Mouse (Mus musculus): ENCODE measurements around the gene Kalrn. TPM values are rescaled to one million over a fixed set of nuclear protein-coding genes. Genes with fewer than 3 reads are reported as not detected.
"Not testable (repeated sequence)": the region's sequence is repeated elsewhere in the genome, so short reads cannot be mapped to it uniquely, and the experiment has no call there.

Gene Kalrn
- polyA plus RNA-seq, 1 experiment from 2014 or later, result 44.6 TPM

- Histone ChIP-seq H3K4me1 (ENCODE audit: control insufficient read depth, insufficient read depth, low read length) (0 out of 2 replicates have a peak, but pooled peaks cover 4% of the 10 kb centered on the region), H3K36me3 (ENCODE audit: control insufficient read depth, insufficient read depth, low read length) (peaks cover 37% of the 10 kb centered on the region), H3K4me3 (replicated peaks; ENCODE audit: low read depth, low read length) (no peak overlapping the region), H3K4me2 (ENCODE audit: low read length) (no peak overlapping the region), H3K27ac (replicated peaks; ENCODE audit: low read depth, low read length) (0 out of 2 replicates have a peak overlapping the region, but pooled peaks have one; percentile 9), H3K9me3 (ENCODE audit: control insufficient read depth, low read length) (no peaks in the 10 kb centered on the region), H3K27me3 (ENCODE audit: control insufficient read depth, insufficient read depth, low read length) (no peaks in the 10 kb centered on the region), H3K9ac (replicated peaks; ENCODE audit: low read length) (no peak overlapping the region)
- 85% methylated on average over 1 of the region's 1 CpGs for WGBS
- ATAC-seq (ENCODE audit: low FRiP score, low TSS enrichment), result no peak
- DNase-seq, result peak; percentile 35
Measured at GRCm38 (mm10) chr16:34311577-34311976, 261.8 kb downstream of the Kalrn start.

- peaks cover 48% of the 10 kb centered on the region for H3K36me3 ChIP-seq (ENCODE audit: control insufficient read depth, insufficient read depth, low read length)
- no peaks in the 10 kb centered on the region for H3K4me1 ChIP-seq (ENCODE audit: control insufficient read depth, insufficient read depth, low read length)
- DNase-seq (no peak), ATAC-seq (ENCODE audit: low FRiP score, low TSS enrichment) (no peak)
- no peak overlapping the region for H3K9ac ChIP-seq (replicated peaks; ENCODE audit: low read length)
- 91% methylated on average over 8 of the region's 8 CpGs for WGBS
- no peak overlapping the region for H3K27ac ChIP-seq (replicated peaks; ENCODE audit: low read depth, low read length)
- no peak overlapping the region for H3K4me3 ChIP-seq (replicated peaks; ENCODE audit: low read depth, low read length)
- no peaks in the 10 kb centered on the region for H3K27me3 ChIP-seq (ENCODE audit: control insufficient read depth, insufficient read depth, low read length)
- H3K9me3 ChIP-seq (ENCODE audit: control insufficient read depth, low read length), result no peaks in the 10 kb centered on the region
- H3K4me2 ChIP-seq (ENCODE audit: low read length), result no peak overlapping the region
Measured at GRCm38 (mm10) chr16:34310363-34310762, 263.0 kb downstream of the Kalrn start.

GRCm38 (mm10) chr16:34308324-34308723 lies 265.0 kb downstream of the Kalrn start:
- H3K9me3 ChIP-seq (ENCODE audit: control insufficient read depth, low read length), result no peaks in the 10 kb centered on the region
- no peaks in the 10 kb centered on the region for H3K27me3 ChIP-seq (ENCODE audit: control insufficient read depth, insufficient read depth, low read length)
- H3K4me3 ChIP-seq (replicated peaks; ENCODE audit: low read depth, low read length), result no peak overlapping the region
- H3K4me2 ChIP-seq (ENCODE audit: low read length), result no peak overlapping the region
- no peak overlapping the region for H3K27ac ChIP-seq (replicated peaks; ENCODE audit: low read depth, low read length)
- no peak overlapping the region for H3K9ac ChIP-seq (replicated peaks; ENCODE audit: low read length)
- ATAC-seq (ENCODE audit: low FRiP score, low TSS enrichment), result no peak
- peaks cover 57% of the 10 kb centered on the region for H3K36me3 ChIP-seq (ENCODE audit: control insufficient read depth, insufficient read depth, low read length)
- H3K4me1 ChIP-seq (ENCODE audit: control insufficient read depth, insufficient read depth, low read length), result no peaks in the 10 kb centered on the region
- DNase-seq, result no peak
- 87% methylated on average over 1 of the region's 1 CpGs for WGBS

- H3K4me3 ChIP-seq (replicated peaks; ENCODE audit: low read depth, low read length), result no peak overlapping the region
- no peak for ATAC-seq (ENCODE audit: low FRiP score, low TSS enrichment)
- H3K4me1 ChIP-seq (ENCODE audit: control insufficient read depth, insufficient read depth, low read length), result no peaks in the 10 kb centered on the region
- WGBS, result 92% methylated on average over 9 of the region's 9 CpGs
- H3K27me3 ChIP-seq (ENCODE audit: control insufficient read depth, insufficient read depth, low read length), result no peaks in the 10 kb centered on the region
- no peak for DNase-seq
- H3K4me2 ChIP-seq (ENCODE audit: low read length), result no peak overlapping the region
- no peak overlapping the region for H3K9ac ChIP-seq (replicated peaks; ENCODE audit: low read length)
- peaks cover 57% of the 10 kb centered on the region for H3K36me3 ChIP-seq (ENCODE audit: control insufficient read depth, insufficient read depth, low read length)
- H3K9me3 ChIP-seq (ENCODE audit: control insufficient read depth, low read length), result no peaks in the 10 kb centered on the region
- no peak overlapping the region for H3K27ac ChIP-seq (replicated peaks; ENCODE audit: low read depth, low read length)
Measured at GRCm38 (mm10) chr16:34307458-34307857, 265.9 kb downstream of the Kalrn start.

DNA sequence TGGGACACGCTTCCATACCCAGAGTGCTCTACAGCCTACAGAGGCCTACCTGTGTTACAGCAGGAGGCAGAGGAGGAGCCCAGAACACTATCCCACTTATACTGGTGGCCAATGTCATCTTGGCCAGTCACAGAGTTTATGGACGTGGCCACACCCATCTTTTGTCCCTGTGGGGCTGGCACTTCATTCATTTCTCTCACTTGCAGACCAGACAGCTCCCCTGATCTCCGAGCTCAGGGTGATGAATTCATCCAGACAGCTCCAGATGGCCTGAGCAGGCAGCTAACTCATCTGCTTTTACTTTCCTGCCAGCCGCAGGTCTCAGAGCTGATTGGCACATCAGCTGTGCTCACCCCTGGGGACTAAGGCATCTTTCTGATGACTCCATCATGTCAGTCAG lies 267.7 kb downstream of the Kalrn start:
- H3K4me2 ChIP-seq (ENCODE audit: low read length), result no peak overlapping the region
- no peaks in the 10 kb centered on the region for H3K27me3 ChIP-seq (ENCODE audit: control insufficient read depth, insufficient read depth, low read length)
- H3K4me3 ChIP-seq (replicated peaks; ENCODE audit: low read depth, low read length), result no peak overlapping the region
- no peak overlapping the region for H3K27ac ChIP-seq (replicated peaks; ENCODE audit: low read depth, low read length)
- ATAC-seq (ENCODE audit: low FRiP score, low TSS enrichment), result no peak
- peak; percentile 23 for DNase-seq
- H3K36me3 ChIP-seq (ENCODE audit: control insufficient read depth, insufficient read depth, low read length), result peaks cover 48% of the 10 kb centered on the region
- no peak overlapping the region for H3K9ac ChIP-seq (replicated peaks; ENCODE audit: low read length)
- H3K4me1 ChIP-seq (ENCODE audit: control insufficient read depth, insufficient read depth, low read length), result no peaks in the 10 kb centered on the region
- 56% methylated on average over 4 of the region's 4 CpGs for whole genome bisulfite sequencing
- no peaks in the 10 kb centered on the region for H3K9me3 ChIP-seq (ENCODE audit: control insufficient read depth, low read length)

GRCm38 (mm10) chr16:34303818-34304217 lies 269.5 kb downstream of the Kalrn start:
- peaks cover 36% of the 10 kb centered on the region for H3K36me3 ChIP-seq (ENCODE audit: control insufficient read depth, insufficient read depth, low read length)

DNA sequence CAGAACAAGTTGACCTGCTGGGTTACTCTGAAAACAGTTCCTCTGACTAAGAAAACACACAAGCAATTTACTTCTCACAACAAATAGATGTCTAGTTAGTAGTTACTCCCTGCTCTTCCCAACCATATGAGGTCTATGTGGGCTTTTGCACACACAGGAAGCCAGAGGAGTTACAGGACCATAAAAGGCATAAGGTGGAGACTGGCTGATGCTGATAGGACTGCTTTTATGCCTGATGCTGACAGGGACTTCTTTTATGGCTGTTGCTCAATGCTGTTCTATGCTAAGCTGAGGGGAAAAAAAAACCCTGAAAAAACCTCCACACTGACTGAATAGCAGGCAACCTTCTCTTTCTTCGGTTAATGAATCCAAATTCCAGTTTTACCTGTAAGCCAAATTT lies 270.8 kb downstream of the Kalrn start:
- H3K9ac ChIP-seq (replicated peaks; ENCODE audit: low read length), result no peak overlapping the region
- no peaks in the 10 kb centered on the region for H3K27me3 ChIP-seq (ENCODE audit: control insufficient read depth, insufficient read depth, low read length)
- no peak for ATAC-seq (ENCODE audit: low FRiP score, low TSS enrichment)
- no peak overlapping the region for H3K4me2 ChIP-seq (ENCODE audit: low read length)
- no peak overlapping the region for H3K4me3 ChIP-seq (replicated peaks; ENCODE audit: low read depth, low read length)
- DNase-seq, result no peak
- H3K4me1 ChIP-seq (ENCODE audit: control insufficient read depth, insufficient read depth, low read length), result no peaks in the 10 kb centered on the region
- 97% methylated on average over 1 of the region's 1 CpGs for WGBS
- no peaks in the 10 kb centered on the region for H3K9me3 ChIP-seq (ENCODE audit: control insufficient read depth, low read length)
- no peak overlapping the region for H3K27ac ChIP-seq (replicated peaks; ENCODE audit: low read depth, low read length)
- H3K36me3 ChIP-seq (ENCODE audit: control insufficient read depth, insufficient read depth, low read length), result peaks cover 29% of the 10 kb centered on the region

More at GRCm38 (mm10) chr16:34303818-34304217, 269.5 kb downstream of the Kalrn start:
- not testable (repeated sequence) for H3K27me3 ChIP-seq (ENCODE audit: control insufficient read depth, insufficient read depth, low read length); H3K4me3 ChIP-seq (replicated peaks; ENCODE audit: low read depth, low read length); H3K9me3 ChIP-seq (ENCODE audit: control insufficient read depth, low read length); H3K9ac ChIP-seq (replicated peaks; ENCODE audit: low read length); ATAC-seq (ENCODE audit: low FRiP score, low TSS enrichment); DNase-seq; H3K27ac ChIP-seq (replicated peaks; ENCODE audit: low read depth, low read length); H3K4me1 ChIP-seq (ENCODE audit: control insufficient read depth, insufficient read depth, low read length); H3K4me2 ChIP-seq (ENCODE audit: low read length)
- WGBS, result 79% methylated on average over 4 of the region's 4 CpGs

GRCm38 (mm10) chr16:34302063-34302462 lies 271.3 kb downstream of the Kalrn start:
- 97% methylated on average over 1 of the region's 1 CpGs for WGBS
- Histone ChIP-seq H3K4me1 (ENCODE audit: control insufficient read depth, insufficient read depth, low read length) (no peaks in the 10 kb centered on the region), H3K4me3 (replicated peaks; ENCODE audit: low read depth, low read length) (no peak overlapping the region), H3K9me3 (ENCODE audit: control insufficient read depth, low read length) (no peaks in the 10 kb centered on the region), H3K9ac (replicated peaks; ENCODE audit: low read length) (no peak overlapping the region), H3K27ac (replicated peaks; ENCODE audit: low read depth, low read length) (no peak overlapping the region), H3K36me3 (ENCODE audit: control insufficient read depth, insufficient read depth, low read length) (peaks cover 25% of the 10 kb centered on the region), H3K27me3 (ENCODE audit: control insufficient read depth, insufficient read depth, low read length) (no peaks in the 10 kb centered on the region), H3K4me2 (ENCODE audit: low read length) (no peak overlapping the region)
- DNase-seq (no peak), ATAC-seq (ENCODE audit: low FRiP score, low TSS enrichment) (no peak)

GRCm38 (mm10) chr16:34299226-34299625 lies 274.1 kb downstream of the Kalrn start:
- Histone ChIP-seq H3K9me3 (ENCODE audit: control insufficient read depth, low read length) (no peaks in the 10 kb centered on the region), H3K4me1 (ENCODE audit: control insufficient read depth, insufficient read depth, low read length) (no peaks in the 10 kb centered on the region), H3K4me3 (replicated peaks; ENCODE audit: low read depth, low read length) (no peak overlapping the region), H3K27me3 (ENCODE audit: control insufficient read depth, insufficient read depth, low read length) (no peaks in the 10 kb centered on the region), H3K4me2 (ENCODE audit: low read length) (no peak overlapping the region), H3K27ac (replicated peaks; ENCODE audit: low read depth, low read length) (no peak overlapping the region), H3K36me3 (ENCODE audit: control insufficient read depth, insufficient read depth, low read length) (peaks cover 7% of the 10 kb centered on the region), H3K9ac (replicated peaks; ENCODE audit: low read length) (no peak overlapping the region)
- DNase-seq, result no peak
- ATAC-seq (ENCODE audit: low FRiP score, low TSS enrichment), result no peak
- 86% methylated on average over 2 of the region's 2 CpGs for WGBS
